Mouse (Mus musculus) embryo, embryonic 9.5 days (tissue): ENCODE data around the gene Tfpt.

Experiments
- DNase-seq: peaks from one replicate; pipeline ENCODE4 v3.0.0-alpha.2; 2017; ENCODE audit errors: extremely low spot score

Gene Tfpt

DNA sequence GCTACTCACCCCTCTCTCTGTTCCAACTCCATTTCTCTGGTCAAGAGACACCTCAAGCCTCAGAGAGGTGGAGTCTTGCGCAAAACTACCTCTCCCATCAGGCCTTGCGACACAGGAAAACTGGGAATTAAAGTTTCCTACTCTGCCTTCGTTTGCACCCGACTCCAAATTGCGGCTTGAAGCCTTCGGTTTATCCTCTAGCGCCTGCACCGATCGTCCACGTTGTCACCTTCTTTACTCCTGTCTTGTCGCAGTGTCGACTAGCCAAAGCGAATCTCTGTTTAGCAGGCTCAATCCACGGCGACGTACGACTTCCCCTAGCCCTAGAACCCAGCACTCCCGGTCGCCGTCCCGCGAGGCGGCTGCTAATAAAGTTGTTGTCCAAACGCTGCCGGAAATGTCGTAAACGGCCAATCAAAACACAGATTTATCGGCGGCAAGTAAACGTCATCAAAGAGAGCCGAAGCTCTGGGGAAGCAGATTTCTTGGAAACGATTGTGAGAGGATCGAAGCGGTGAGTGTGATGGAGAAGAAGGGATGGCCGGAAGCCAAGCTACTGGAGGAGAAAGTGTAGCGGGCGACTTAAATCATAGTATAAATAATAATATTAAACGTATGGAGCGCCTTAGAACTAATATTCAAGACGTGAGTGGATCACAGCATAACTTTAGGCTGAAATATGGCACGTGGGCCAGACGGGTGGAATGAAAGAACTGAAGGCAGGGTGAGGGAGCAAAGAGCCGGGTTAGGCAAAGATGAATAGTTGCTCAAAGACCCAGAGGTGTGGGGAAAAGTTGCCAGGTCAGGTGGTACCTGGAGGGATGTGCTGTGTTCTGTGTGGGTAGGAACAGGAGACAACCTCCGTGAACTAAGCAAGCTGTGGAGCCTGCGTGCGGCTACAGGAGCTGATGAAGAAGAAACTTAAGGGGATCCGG lies at the start of gene Tfpt, which contains the start of gene Prpf31:
TSS of gene Tfpt (minus strand) at position 387 of the 935 bp plus-strand sequence.
TSS of gene Prpf31 (plus strand) at position 443 of the 935 bp plus-strand sequence.
- peak; percentile 95 for DNase-seq

DNA sequence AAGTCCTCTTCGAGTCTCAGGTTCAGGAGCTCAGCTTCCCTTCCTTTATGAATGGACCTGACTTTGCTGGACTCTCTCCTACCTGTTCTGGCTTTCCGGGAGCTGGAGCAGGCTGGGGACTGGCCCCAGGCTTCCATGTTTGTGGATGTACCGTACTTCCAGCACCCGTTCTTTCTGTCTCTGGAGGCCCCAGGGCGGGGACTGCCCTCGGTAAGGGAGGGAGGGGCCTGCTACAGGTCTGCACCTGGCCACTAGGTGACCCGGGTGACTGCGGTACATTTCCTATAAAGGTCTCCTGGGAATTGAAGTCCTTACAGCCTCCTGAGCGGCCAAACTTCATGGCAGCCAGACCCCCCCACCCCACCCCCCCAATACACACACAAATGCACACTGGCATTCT lies 47.6 kb upstream of the Tfpt start, which contains the start of gene Tmc4:
TSS of gene Tmc4 (minus strand) at position 212 of the 400 bp plus-strand sequence.
- no peak for DNase-seq

DNA sequence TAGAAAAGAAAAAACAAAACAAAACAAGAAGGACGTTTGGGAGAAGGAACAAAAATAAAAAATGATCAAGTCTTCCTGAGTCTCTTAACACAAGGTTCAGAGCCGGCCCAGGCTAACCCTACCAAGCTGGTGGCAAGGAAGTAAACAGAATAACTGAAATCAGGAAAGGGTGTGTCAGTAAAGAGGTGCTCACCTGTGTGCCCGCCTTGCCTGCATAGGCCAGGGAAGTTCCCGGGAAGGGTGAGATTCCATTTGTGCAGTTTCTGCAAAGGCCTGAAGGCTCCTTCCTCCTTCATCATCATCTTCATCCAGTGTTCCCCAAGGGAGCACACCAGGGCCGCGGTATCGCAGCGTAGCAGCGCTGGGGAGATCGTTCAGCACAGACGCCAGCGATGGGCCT lies 46.6 kb upstream of the Tfpt start:
- DNase-seq = no peak

DNA sequence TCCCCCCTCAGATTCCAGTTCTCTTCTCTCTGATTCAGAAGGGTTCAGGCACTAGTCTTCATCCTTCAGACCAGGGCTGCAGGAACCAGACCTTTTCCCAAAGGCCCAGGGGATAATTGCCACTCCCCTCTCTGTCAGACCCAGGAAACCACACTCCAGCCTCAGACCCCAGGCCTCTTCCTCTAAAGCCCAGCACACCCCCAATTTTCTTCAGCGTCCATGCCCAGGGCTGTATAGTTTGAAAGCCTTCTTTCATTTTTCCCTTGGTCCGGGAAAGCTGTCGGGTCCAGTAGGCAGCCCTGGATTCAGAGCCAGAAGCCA lies 45.5 kb upstream of the Tfpt start:
- DNase-seq = no peak

DNA sequence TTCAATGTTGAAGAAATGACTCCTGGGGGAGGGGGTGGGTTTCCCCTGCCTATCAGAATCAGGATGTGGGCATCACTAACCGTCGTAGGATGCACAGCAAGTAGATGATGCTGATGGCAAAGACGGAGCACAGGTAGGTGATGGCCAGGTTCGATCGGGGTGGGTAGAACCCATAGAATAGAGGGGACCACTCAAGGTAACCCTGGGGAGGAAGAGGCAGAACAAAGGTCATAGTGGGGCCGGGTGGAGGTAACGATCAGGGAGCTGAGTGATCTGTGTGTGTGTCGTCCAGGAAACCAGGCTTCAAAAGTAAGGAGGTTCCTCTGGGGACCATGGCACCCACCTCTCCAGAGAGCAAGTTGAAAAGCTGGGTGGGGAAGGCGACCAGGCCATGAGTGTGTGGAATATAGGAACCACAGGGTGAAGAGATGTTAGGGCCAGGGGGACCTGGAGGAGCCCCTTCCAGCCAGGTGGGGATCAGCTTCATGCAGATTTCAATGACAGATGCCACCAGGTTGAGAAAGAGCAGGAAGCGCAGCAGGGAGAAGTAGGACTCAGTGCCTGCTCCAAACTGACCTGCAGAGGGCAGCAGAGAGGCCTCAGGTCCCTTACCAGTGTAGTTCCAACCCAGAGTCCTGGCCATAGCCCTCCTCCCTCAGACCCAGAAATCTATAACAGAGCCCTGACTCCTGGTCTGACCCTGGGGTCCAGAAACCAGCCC lies 44.9 kb upstream of the Tfpt start:
- peak; percentile 63 for DNase-seq

DNA sequence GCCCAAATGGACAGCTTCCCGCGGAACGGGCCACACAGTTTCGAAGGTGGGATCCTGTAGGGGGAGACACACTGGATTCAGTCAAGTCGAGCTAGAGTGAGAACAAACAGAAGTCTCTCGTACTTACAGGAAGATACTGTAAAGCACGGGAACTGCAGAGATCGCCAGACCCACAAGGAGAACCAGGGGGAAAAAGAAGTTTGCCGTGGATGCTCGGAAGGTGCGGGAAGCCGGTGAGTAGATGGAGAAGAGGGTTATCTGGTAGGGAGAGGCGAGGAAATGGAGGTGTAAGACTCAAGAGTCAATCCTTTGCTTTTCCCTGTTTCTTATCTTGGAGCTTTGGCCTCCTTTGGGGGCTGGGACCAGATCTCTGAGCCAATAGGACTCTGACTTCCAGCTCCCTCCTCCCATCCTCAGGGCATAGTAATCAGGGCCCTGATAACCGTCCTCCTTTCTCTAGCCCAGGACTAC lies 37.2 kb upstream of the Tfpt start:
- peak; percentile 30 for DNase-seq

DNA sequence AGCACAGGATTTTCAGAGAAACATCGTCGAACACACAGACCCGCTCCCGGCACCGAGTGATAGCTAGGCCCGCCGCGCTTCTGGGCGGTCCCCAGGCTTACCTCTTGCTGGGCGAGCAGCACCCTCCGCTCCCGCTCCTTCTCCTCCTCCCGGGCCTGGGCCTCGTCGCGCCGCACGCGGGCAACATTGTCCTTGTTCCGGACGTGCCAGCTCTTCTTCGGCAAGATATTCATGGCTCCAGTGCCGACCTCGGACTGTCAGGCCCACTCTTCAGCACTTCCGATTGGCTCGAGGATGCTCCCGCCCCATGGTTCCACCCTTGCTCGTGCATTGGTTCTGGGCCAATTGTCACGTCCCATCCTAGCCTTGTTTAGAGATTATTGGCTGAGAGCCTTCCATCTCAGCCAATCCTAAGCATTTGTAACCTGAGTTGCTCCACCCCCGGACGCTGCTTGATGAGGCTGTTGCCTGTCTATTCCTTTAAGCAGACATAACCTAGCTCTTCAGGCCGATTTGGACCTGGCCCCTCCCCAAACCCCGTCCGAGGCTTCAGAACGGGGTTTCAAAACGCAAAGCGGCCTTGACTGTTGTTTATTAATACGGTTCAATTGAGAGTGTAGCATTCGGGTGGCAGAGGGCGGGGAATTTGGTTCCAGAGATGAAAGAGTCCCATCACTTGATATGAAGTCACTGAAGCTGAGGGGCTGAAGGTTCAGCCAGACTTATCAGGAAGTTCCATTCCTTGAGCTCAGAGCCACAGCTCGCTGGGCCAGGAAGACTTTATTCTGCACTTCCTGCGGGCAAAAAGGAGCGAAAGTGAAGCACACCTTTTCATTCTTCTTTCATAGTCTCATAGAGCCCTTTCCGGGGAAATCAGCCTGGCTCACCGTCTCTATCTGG lies 35.7 kb upstream of the Tfpt start, which contains the start of gene Leng1:
TSS of gene Leng1 (minus strand) at position 626 of the 900 bp plus-strand sequence.
- peak; percentile 93 for DNase-seq

DNA sequence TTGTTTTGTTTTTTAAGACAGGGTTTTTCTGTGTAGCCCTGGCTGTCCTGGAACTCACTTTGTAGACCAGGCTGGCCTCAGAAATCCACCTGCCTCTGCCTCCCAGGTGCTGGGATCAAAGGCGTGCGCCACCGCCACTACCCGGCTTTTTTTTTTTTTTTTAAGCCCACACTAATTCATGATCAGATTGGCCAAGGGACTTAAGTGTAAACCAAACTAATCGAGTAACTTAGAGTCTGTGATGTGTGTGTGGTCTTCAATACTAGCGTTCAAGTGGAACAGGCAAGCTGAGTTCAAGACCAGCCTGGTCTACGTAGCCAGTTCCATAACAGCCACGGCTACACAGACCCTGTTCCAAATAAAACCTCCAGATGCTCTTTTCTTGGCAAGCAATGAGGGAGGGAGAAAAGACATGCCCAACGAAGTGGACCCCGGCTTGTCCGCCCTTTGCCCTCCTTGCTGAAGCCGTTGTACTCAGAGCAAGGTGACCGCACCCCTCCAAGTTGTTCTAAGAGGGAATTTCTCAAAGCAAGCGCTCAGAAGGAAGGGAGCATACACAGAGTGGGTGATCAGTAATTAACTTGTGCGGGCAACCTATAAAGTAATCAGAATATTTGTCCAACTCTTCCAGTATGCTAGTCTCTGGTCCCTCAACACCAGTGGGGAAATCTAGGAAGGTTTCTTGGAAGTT lies 34.9 kb upstream of the Tfpt start:
- DNase-seq = no peak

DNA sequence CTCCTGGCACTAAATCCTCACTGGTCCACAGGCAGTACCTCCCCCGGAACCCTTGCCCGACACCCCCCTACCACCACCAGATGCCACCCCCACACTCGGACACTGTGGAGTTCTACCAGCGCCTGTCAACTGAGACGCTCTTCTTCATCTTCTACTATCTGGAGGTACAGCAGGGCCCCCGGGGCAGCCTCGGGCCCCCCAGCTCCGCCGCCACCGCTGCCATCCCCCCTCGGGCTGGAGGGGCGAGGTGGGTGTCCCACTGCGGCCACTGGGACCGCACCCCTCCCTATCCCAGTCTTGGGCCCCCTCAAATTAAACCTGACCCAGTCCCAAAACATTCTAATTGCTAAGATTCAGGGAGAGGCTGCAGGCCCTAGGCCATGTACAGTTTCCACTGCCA lies 28.8 kb upstream of the Tfpt start:
- no peak for DNase-seq

DNA sequence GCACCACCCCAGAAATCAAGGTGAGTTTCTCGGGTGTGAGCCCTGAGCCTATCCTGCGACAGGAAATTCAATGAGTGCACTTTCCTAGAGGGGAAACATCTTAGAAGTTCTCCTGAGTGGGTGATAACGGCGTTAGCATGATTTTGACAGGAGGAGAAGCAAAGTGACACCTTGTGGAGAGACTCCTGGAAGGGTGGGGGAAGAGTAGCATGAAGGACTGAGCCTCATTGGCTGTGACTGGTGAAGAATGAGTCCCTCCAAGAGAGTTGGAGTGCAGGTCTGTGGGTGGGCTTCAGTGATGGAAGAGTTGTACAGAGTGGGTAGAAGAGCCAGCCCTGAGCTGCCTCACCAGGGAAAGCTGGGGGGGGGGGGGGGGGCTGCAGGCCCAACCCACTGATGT lies 27.2 kb upstream of the Tfpt start:
- no peak for DNase-seq

DNA sequence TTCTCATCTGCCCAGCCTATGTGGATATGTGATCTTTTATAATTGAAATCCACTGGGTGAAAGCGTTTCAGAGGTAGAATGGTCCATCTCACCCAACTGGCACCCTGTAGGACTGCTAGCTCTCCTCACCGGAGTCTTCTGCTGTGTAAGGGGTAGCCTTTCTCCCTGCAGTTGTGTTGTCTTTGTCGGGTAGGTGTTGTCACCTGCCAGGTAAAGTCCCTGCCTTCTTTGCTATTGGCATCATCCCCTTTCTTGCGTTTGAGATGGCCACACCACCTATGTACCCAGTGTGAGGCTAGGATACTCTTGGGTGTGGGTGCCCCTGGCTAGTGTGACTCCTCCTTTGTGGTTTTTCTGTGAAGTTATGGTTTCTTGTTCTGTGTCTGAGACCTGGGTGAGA lies 16.9 kb upstream of the Tfpt start:
- DNase-seq = no peak

DNA sequence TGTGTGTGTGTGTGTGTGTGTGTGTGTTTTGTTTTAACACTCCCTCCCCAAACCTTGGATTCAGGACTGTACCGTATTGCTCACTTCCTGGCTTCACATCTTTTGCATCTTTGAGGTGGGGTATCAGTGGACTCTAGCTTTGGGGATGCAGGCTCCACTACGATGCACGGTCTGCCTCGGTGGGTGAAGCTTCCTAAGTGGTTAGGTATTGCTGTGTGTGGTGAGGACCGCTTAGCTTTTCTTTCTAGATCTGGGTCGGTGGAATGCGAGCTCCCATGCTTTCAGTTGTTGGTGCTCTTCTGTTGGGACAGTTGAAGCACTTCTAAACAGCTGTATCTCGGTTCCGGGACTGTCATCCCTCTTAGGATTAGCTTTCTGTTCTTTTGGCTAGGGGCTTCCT lies 16.5 kb upstream of the Tfpt start:
- DNase-seq = no peak

DNA sequence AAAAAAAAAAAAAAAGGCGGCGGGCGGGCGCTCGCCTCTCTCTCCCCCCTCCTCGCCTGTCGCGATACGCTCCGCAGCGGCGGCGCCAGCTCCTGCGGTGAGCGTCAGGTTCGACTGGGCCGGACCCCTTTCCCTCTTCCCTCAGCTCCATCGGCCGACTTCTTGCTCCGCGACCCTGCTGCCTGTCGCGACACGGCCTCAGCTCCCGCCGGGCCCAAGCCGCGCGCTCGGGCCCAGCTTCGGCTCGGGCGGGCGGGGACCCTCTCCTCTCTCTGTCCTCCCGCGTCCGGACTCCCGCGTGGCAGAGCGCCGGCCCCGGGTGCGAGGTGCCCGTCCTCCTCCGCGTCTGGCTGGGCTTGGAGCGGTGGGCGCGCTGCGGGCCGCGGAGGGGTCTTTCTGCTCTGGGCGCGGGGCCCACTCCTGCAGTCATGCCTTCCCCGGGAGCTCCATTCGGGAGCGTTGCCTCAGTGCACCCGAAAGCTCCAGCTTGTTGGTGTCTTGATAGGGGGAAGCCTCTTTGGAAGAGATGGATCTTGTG lies 15.8 kb upstream of the Tfpt start:
- no peak for DNase-seq

DNA sequence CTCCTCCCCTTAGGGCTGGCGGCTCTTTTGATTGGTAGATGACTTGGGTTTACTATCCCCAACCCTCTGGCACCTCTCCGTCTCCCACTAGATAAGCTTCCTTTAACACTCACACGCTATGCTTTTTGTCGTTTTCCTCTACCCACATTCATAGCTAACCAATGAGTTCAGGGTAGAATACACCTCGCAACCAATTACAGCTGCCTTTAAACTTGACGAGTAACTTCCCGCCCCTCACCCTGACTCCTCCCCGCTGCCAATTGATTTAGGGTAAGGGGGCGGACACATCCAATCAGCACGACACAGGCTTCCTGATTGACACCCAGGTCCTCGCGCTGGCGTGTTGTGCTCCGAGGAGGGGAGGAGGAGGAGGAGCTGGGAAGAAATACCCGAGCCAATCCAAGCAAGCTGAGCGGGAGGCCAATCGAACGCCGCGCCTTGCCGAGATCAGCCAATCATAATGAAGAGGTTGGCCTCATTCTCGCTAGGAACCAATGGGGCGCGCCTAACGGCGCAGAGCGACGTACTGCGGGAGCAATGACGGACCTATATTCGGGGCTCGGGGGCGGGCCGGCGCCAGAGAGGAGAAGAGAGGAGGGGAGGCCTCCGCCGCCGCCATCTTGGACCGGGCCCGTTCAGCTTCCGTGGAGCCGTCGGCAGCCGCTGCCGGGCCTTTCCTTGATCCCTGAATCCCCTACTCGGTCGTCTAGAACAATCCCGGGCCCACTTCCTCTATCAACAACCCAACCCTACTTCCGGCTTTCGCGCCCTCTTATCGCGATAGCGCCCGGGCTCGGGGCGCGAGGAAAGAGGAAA lies 15.2 kb upstream of the Tfpt start, which contains the start of gene Cnot3:
TSS of gene Cnot3 (plus strand) at position 597 of the 816 bp plus-strand sequence.
- DNase-seq = peak; percentile 96

DNA sequence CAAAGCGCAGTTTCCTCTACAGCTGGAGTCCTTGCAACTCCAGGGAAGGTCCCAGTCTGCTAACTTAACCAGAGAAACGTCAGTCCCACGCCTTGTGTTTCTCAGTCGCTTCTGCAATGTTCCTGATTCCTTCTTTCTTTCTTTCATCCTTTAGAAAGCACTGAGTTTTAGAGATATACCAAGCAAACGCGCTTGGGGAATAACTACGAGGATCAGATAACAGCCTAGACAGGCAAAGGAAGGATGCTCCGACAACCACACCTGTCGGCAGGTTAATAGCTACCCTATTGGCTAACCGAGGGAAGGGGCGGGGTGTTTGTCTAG lies 14.6 kb upstream of the Tfpt start:
- no peak for DNase-seq

DNA sequence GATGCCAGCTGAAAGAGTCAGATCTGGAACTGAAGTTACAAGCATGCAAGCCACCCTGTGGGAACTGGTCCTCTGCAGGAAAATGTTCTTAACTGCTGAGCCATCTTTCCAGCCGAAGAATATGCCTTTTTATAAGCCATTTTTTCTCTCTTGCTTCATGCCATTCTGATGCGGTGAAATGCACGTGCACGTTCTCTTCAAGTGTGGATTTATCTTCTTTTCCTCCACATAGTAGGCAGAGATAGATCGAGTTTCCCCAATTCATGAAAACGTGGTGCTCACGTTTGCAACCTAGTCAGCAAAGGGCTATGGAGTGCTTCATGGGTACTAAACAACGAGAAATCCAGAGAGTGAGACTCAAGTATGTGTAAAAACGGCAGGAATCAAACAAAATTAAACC lies 14.1 kb upstream of the Tfpt start:
- no peak for DNase-seq

DNA sequence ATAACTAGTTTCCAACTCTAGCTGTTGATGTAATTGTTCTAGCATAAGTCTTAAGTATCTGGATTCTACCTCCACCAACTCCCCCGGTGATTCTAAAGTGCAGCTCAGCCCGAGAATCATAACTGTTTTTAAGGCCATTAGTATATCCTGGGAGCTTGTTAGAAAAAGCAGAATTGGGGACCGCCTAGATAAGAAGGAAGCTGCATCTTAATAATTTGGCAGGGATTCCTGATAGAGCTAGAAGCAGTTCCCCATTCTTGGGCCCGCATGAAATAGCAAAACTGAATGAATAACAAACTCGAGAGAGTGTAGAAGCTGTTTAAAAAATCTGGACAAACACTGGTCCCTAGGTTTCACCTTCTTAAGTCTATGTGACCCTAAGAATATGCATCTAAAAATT lies 13.7 kb upstream of the Tfpt start:
- DNase-seq = no peak

DNA sequence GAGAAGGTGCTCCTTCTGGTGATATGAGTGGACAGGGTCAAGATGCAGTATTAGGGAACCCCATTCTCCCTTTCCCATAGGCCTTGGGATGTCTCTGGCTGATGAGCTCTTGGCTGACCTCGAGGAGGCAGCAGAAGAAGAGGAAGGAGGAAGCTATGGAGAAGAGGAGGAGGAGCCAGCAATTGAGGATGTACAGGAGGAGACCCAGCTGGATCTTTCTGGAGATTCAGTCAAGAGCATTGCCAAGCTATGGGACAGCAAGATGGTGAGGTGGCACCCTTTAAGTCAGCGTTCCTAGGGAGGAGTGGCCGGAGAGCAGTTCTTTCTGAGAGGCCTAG lies 718 bp upstream of the Tfpt start:
- DNase-seq = no peak

DNA sequence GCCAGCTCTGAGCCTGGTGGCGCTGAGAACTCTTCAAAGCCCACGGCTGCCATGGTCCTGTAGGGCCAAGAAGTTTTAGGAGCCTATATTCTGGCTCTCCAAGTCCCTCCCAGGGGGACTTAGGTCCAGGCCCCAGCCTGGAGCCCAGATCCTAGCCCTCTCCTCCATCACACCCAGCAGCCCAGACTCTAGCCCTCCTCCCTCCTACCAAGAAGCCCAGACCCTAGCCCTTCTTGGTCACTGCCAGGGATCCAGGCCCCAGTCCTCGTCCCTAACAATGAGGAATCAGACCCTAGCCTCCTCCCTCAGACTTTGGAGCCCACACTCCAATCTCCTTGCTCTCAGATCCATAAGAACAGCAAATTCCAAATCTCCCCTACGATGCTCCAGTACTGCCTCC lies 699 bp downstream of the Tfpt start:
- DNase-seq = peak; percentile 22
